Mouse (Mus musculus): ENCODE data around the gene Csrnp3. TPM values are rescaled to one million over a fixed set of nuclear protein-coding genes. Genes with fewer than 3 reads are reported as not detected.
A peak's percentile ranks its signal among the peaks of the same experiment; 100 is the strongest.

Csrnp3 gene
- total RNA-seq, 4 experiments from 2014 or later, result 0.32 to 0.87 (median 0.63) TPM

GRCm38 (mm10) chr2:65864778-65865339 lies 19.3 kb downstream of the Csrnp3 start:
- DNase-seq (ENCODE audit: low spot score), result no peak

GRCm38 (mm10) chr2:65870919-65871582 lies 25.5 kb downstream of the Csrnp3 start:
- DNase-seq (ENCODE audit: low spot score), result no peak

GRCm38 (mm10) chr2:65891590-65891989 lies 46.0 kb downstream of the Csrnp3 start:
- DNase-seq (ENCODE audit: low spot score), result no peak

- DNase-seq (ENCODE audit: low spot score), result no peak
Measured at GRCm38 (mm10) chr2:65893241-65893640, 47.7 kb downstream of the Csrnp3 start.

- no peak for DNase-seq (ENCODE audit: low spot score)
Measured at GRCm38 (mm10) chr2:65894299-65894698, 48.7 kb downstream of the Csrnp3 start.

- peak; percentile 10 for DNase-seq (ENCODE audit: low spot score)
Measured at GRCm38 (mm10) chr2:65896542-65896941, 51.0 kb downstream of the Csrnp3 start.

- DNase-seq (ENCODE audit: low spot score), result no peak
Measured at GRCm38 (mm10) chr2:65897084-65897483, 51.5 kb downstream of the Csrnp3 start.

GRCm38 (mm10) chr2:65899478-65899877 lies 53.9 kb downstream of the Csrnp3 start:
- no peak for DNase-seq (ENCODE audit: low spot score)

- DNase-seq (ENCODE audit: low spot score), result no peak
Measured at GRCm38 (mm10) chr2:65908526-65908925, 63.0 kb downstream of the Csrnp3 start.

- DNase-seq (ENCODE audit: low spot score), result no peak
Measured at GRCm38 (mm10) chr2:65909724-65910521, 64.4 kb downstream of the Csrnp3 start.

GRCm38 (mm10) chr2:65915994-65916393 lies 70.4 kb downstream of the Csrnp3 start:
- no peak for DNase-seq (ENCODE audit: low spot score)

GRCm38 (mm10) chr2:65920651-65921412 lies 75.3 kb downstream of the Csrnp3 start:
- DNase-seq (ENCODE audit: low spot score), result no peak

- no peak for DNase-seq (ENCODE audit: low spot score)
Measured at GRCm38 (mm10) chr2:65925363-65925941, 79.9 kb downstream of the Csrnp3 start.

- DNase-seq (ENCODE audit: low spot score), result no peak
Measured at GRCm38 (mm10) chr2:65926935-65927708, 81.6 kb downstream of the Csrnp3 start.

- DNase-seq (ENCODE audit: low spot score), result no peak
Measured at GRCm38 (mm10) chr2:65929286-65929685, 83.7 kb downstream of the Csrnp3 start.

- no peak for DNase-seq (ENCODE audit: low spot score)
Measured at GRCm38 (mm10) chr2:65929927-65930326, 84.4 kb downstream of the Csrnp3 start.

- no peak for DNase-seq (ENCODE audit: low spot score)
Measured at GRCm38 (mm10) chr2:65931313-65931712, 85.7 kb downstream of the Csrnp3 start.

GRCm38 (mm10) chr2:65931841-65932311 lies 86.3 kb downstream of the Csrnp3 start:
- DNase-seq (ENCODE audit: low spot score), result no peak

GRCm38 (mm10) chr2:65934099-65934498 lies 88.5 kb downstream of the Csrnp3 start:
- DNase-seq (ENCODE audit: low spot score), result no peak

GRCm38 (mm10) chr2:65938900-65939299 lies 93.3 kb downstream of the Csrnp3 start:
- DNase-seq (ENCODE audit: low spot score), result no peak

GRCm38 (mm10) chr2:65940351-65940750 lies 94.8 kb downstream of the Csrnp3 start:
- no peak for DNase-seq (ENCODE audit: low spot score)
